Mouse (Mus musculus) midbrain, embryonic 13.5 days (tissue): ENCODE results near the gene Leng8. TPM values are rescaled to one million over a fixed set of nuclear protein-coding genes. Genes with fewer than 3 reads are reported as not detected.
"Not testable (repeated sequence)": the region's sequence is repeated elsewhere in the genome, so short reads cannot be mapped to it uniquely, and the experiment has no call there.

Experiments
- ATAC-seq: fragments of 200-750 bp; cut with Nextera tagmentation; 2 replicates; pipeline ENCODE4 v1.8.0; 2017; ENCODE audit warnings: mild to moderate bottlenecking, moderate TSS enrichment, moderate library complexity
- H3K27ac ChIP-seq: fragments of 300-500 bp; sonication (generic); 2 replicates; pipeline ENCODE4 v1.5.1; 2015; ENCODE audit warnings: inconsistent platforms, mild to moderate bottlenecking, moderate library complexity
- H3K27me3 ChIP-seq: fragments of 300-500 bp; sonication (generic); 2 replicates; pipeline ENCODE4 v1.6.1; 2015; ENCODE audit warnings: mild to moderate bottlenecking, inconsistent platforms
- H3K36me3 ChIP-seq: fragments of 300-500 bp; sonication (generic); 2 replicates; pipeline ENCODE4 v1.6.1; 2015; ENCODE audit warnings: mild to moderate bottlenecking, inconsistent platforms
- H3K4me1 ChIP-seq: fragments of 300-500 bp; sonication (generic); replicated peaks from 2 replicates; pipeline ENCODE4 v1.6.1; 2015; ENCODE audit warnings: inconsistent platforms
- H3K4me2 ChIP-seq: fragments of 300-500 bp; sonication (generic); replicated peaks from 2 replicates; pipeline ENCODE4 v1.6.1; 2015; ENCODE audit warnings: moderate library complexity, mild to moderate bottlenecking, inconsistent platforms
- H3K4me3 ChIP-seq: fragments of 300-500 bp; sonication (generic); replicated peaks from 2 replicates; pipeline ENCODE4 v1.5.1; 2015; ENCODE audit warnings: mild to moderate bottlenecking, inconsistent platforms
- H3K9ac ChIP-seq: fragments of 300-500 bp; sonication (generic); replicated peaks from 2 replicates; pipeline ENCODE4 v1.6.1; 2015; ENCODE audit warnings: mild to moderate bottlenecking, inconsistent platforms
- H3K9me3 ChIP-seq: fragments of 300-500 bp; sonication (generic); 2 replicates; pipeline ENCODE4 v1.6.1; 2016; ENCODE audit warnings: mild to moderate bottlenecking, inconsistent platforms
- WGBS: fragments of 180-500 bp; shearing (Covaris S2); methylation state at CpG from one replicate; pipeline ENCODE4 v1.1.7; 2015; 5-methylcytosine and 5-hydroxymethylcytosine counted together
- polyA plus RNA-seq: library from polyadenylated mRNA; unstranded; fragments of >200 nt; fragmentation: Nextera tagmentation; extraction: Ambion mirVana; gene quantifications from 2 replicates; pipeline ENCODE4 v1.2.1, GENCODE M21; 2015

Gene Leng8
- polyA plus RNA-seq, 1 experiment from 2014 or later: 97.1 TPM

DNA sequence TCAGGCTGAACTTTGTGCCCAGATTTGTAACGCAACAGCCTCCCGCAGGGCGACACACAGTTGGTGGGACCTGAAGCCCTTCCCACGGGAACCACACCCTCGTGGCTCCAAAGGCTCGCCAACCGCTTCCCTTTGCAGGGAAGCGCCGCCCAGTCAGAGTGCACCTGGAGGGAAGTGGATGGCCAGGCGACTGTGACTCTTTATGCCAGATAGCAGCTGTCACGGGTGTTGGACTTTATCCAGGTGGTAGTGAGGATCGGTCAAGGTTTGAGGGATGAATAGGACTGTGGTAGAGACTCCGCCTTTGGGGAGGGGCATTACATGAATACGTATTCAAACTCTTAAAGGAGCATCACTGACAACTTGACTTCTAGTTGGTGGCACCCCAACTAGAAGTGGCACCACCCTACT, 14.0 kb downstream of the Leng8 start:
- Histone ChIP-seq H3K9ac (0 out of 2 replicates have a peak overlapping the region, but pooled peaks have one; percentile 26), H3K9me3 (no peaks in the 10 kb centered on the region), H3K4me1 (peaks cover 31% of the 10 kb centered on the region), H3K4me3 (peak overlapping the region; percentile 63), H3K27me3 (peaks cover 35% of the 10 kb centered on the region), H3K27ac (no peak overlapping the region), H3K36me3 (peaks cover 24% of the 10 kb centered on the region), H3K4me2 (peak overlapping the region; percentile 80)
- ATAC-seq: 0 out of 2 replicates have a peak, but pooled peaks have one; percentile 12
- 6% methylated on average over 14 of the region's 14 CpGs for WGBS

- H3K9ac ChIP-seq: no peak overlapping the region
- no peak for ATAC-seq
- 12% methylated on average over 22 of the region's 22 CpGs for WGBS
Observed at GRCm38 (mm10) chr7:4151241-4151640, 14.4 kb downstream of the Leng8 start.

DNA sequence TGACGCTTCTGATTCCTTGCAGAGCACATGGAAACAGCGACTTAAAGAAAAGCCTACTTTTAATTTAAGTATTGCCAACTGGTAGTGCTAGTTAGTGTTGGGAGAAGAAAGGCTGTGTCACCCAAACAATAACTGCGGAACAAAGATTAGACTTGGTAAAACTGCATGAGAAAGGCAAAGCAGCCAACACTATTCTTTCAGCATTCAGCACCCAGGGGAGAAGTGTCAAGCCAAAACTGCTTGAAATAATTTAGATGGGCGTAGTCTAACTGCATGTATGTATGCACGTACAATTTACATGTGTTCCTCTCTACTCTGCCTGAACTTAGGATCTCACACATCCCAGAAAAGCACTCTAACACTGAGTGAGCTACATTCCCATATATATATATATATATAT, 17.5 kb downstream of the Leng8 start:
- Histone ChIP-seq H3K4me3 (no peak overlapping the region), H3K4me1 (peaks cover 19% of the 10 kb centered on the region), H3K36me3 (no peaks in the 10 kb centered on the region), H3K4me2 (no peak overlapping the region), H3K27ac (no peak overlapping the region), H3K9ac (no peak overlapping the region), H3K9me3 (no peaks in the 10 kb centered on the region), H3K27me3 (peaks cover 35% of the 10 kb centered on the region)
- no peak for ATAC-seq
- 70% methylated on average over 5 of the region's 5 CpGs for WGBS

More at GRCm38 (mm10) chr7:4151241-4151640, 14.4 kb downstream of the Leng8 start:
- peak overlapping the region; percentile 80 for H3K4me2 ChIP-seq
- peaks cover 20% of the 10 kb centered on the region for H3K36me3 ChIP-seq
- peaks cover 31% of the 10 kb centered on the region for H3K4me1 ChIP-seq
- H3K4me3 ChIP-seq: peak overlapping the region; percentile 63
- H3K27me3 ChIP-seq: peaks cover 35% of the 10 kb centered on the region
- H3K27ac ChIP-seq: no peak overlapping the region
- no peaks in the 10 kb centered on the region for H3K9me3 ChIP-seq

DNA sequence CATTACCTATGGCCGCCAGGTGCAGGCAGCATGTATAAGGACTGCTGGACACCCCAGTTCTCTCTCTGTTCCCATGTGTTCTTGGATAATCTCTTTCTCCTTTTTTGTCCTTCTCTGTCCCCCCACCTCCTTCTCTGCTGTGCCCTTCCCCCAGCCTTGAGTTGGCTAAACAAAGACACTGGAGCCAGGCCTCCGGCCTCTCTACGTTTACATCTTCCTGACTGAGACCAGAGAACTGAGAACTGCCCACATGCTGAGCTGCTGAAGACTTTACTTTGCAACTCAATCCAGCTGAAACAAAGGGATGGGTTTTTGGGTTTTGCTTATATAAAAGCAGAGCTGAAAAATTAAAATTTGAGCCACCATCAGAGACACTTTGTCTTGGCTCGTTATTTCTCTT, 18.1 kb downstream of the Leng8 start:
- Histone ChIP-seq H3K36me3 (no peaks in the 10 kb centered on the region), H3K9me3 (no peaks in the 10 kb centered on the region), H3K4me1 (peaks cover 16% of the 10 kb centered on the region), H3K27me3 (peaks cover 35% of the 10 kb centered on the region), H3K4me3 (no peak overlapping the region), H3K9ac (no peak overlapping the region), H3K27ac (no peak overlapping the region), H3K4me2 (no peak overlapping the region)
- ATAC-seq: no peak
- WGBS: 22% methylated on average over 4 of the region's 4 CpGs

GRCm38 (mm10) chr7:4161596-4161995, 24.8 kb downstream of the Leng8 start:
- not testable (repeated sequence) for H3K4me3 ChIP-seq, H3K9me3 ChIP-seq, H3K9ac ChIP-seq, H3K36me3 ChIP-seq, H3K27me3 ChIP-seq, H3K4me2 ChIP-seq, ATAC-seq, H3K27ac ChIP-seq
- peaks cover 19% of the 10 kb centered on the region for H3K4me1 ChIP-seq
- WGBS: 93% methylated on average over 4 of the region's 4 CpGs

DNA sequence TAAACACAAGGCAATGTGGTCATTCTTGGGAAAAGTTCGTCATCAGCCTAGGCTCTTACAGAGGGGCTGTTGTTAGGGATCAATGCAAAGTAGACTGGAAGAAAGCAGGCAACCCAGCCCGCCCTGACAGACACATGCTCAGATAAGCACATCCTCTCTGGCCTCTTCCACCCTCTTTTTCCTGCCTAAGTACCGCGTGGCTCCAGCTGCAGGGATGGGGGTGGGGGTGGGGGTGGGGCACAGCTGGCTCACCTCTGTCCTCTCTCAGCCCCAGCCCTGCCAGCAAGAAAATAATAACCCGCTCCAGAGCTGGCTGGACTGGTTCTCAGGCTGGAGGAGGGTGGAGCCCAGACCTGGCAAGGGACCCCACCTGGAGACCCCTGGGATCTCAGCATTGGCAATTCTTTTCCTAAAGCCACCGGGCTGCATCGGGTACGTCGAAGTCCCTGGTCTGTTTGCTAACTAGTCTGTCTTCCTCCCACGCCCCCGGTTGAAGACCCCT, 26.8 kb downstream of the Leng8 start:
- Histone ChIP-seq H3K36me3 (no peaks in the 10 kb centered on the region), H3K4me3 (peak overlapping the region; percentile 26), H3K9me3 (no peaks in the 10 kb centered on the region), H3K4me2 (peak overlapping the region; percentile 47), H3K27me3 (no peaks in the 10 kb centered on the region), H3K4me1 (peaks cover 19% of the 10 kb centered on the region), H3K9ac (0 out of 2 replicates have a peak overlapping the region, but pooled peaks have one; percentile 39), H3K27ac (no peak overlapping the region)
- peak; percentile 74 for ATAC-seq
- 3% methylated on average over 11 of the region's 11 CpGs for WGBS

GRCm38 (mm10) chr7:4164090-4164910, 27.5 kb downstream of the Leng8 start, which contains the start of gene Cdc42ep5:
TSS of gene Cdc42ep5 (minus strand) at chr7:4164860.
- H3K4me2 ChIP-seq: peak within 1 kb of the TSS; percentile 47
- H3K36me3 ChIP-seq: no peaks in the 10 kb centered on the region
- peak within 1 kb of the TSS; percentile 39; the same call in 1 of the 2 replicates for H3K9ac ChIP-seq
- H3K4me3 ChIP-seq: peak within 1 kb of the TSS; percentile 26
- no peaks in the 10 kb centered on the region for H3K9me3 ChIP-seq
- H3K27me3 ChIP-seq: no peaks in the 10 kb centered on the region
- H3K4me1 ChIP-seq: peaks cover 19% of the 10 kb centered on the region
- 1% methylated on average over 19 of the region's 20 CpGs for WGBS
- peak; percentile 79 for ATAC-seq
- H3K27ac ChIP-seq: no peak within 1 kb of the TSS

DNA sequence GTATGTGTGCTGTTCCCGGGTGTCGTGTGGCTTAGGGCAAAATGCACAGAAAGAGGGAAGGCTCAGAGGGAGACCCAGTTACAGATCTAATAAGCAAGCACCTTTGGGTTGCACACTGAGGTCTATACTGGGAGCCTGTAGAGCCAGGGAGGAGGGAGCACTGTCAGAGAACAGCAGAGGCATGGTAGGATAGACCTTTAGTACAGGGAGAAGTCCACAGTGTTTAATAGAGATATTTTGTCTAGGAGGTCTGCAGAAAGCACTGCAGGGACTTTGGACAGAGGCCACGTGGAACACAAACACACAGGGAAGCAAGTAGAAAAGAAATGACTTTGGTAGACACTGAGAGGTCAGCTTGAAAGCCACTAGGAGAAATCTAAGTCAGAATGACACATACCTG, 28.4 kb downstream of the Leng8 start:
- H3K4me2 ChIP-seq: peak overlapping the region; percentile 17; the same call in 1 of the 2 replicates
- WGBS: 28% methylated on average over 3 of the region's 3 CpGs
- no peak overlapping the region for H3K27ac ChIP-seq
- no peaks in the 10 kb centered on the region for H3K9me3 ChIP-seq
- no peak overlapping the region for H3K9ac ChIP-seq
- no peaks in the 10 kb centered on the region for H3K27me3 ChIP-seq
- no peak overlapping the region for H3K4me3 ChIP-seq
- H3K36me3 ChIP-seq: no peaks in the 10 kb centered on the region
- peaks cover 19% of the 10 kb centered on the region for H3K4me1 ChIP-seq
- 0 out of 2 replicates have a peak, but pooled peaks have one; percentile 13 for ATAC-seq

DNA sequence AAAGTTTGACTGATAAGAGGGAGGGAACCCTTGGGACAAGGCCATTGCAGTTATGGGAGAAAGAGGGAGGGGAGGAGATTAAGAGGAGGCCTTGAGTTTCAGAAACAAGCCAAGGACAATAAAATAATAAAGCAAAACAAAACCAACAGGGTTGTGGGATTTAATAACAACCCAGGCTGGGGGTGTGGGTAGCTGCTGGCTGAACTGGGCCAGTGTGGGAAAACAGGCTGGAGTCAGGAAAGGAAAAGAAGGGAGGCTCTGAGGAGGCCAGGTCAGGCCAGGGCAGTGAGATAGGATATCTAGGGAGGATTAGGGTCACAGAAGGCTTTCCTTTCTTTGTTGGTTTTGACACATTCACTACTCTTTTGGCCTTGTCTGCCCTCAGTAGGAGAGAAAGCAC, 30.3 kb downstream of the Leng8 start:
- peaks cover 19% of the 10 kb centered on the region for H3K4me1 ChIP-seq
- H3K27me3 ChIP-seq: no peaks in the 10 kb centered on the region
- no peaks in the 10 kb centered on the region for H3K36me3 ChIP-seq
- no peaks in the 10 kb centered on the region for H3K9me3 ChIP-seq
- H3K27ac ChIP-seq: no peak overlapping the region
- ATAC-seq: no peak
- no peak overlapping the region for H3K4me2 ChIP-seq
- H3K4me3 ChIP-seq: no peak overlapping the region
- no peak overlapping the region for H3K9ac ChIP-seq

DNA sequence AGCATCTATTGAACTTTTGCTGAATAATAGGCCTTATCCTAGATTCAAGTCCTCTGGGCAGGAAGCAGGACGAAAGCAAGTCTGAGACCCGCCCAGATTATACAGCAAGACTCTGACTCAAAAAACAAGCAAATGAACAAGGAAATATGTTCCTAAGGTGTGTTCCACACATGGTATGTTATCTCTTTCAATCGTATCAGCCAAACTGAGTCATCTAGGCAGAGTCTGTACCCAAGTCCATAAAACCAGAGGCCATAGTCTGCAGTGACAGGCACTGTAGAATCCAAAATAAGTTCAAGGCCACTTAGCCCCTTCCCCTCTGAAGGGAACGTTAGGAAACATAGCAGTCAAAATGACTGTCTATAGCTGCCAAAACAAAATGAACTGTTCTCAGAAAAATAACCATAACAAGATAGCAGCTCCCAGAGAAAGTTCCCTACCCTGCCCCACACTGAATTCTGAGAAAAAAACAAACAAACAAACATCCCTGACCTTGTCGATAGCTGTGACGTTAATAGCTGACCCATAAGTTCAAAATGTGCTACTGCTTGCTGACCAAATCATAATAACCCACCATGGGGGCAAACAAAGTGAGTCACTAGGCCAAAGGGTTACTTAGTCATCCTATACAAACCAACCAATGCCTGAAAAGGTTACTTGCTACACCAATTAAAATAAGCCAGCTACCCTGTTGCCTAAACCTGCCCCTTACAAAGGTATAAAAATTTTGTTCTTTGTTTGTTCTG, 33.5 kb downstream of the Leng8 start:
- 83% methylated on average over 6 of the region's 6 CpGs for WGBS
- H3K4me3 ChIP-seq: no peak overlapping the region
- H3K9ac ChIP-seq: no peak overlapping the region
- H3K9me3 ChIP-seq: no peaks in the 10 kb centered on the region
- ATAC-seq: no peak
- no peak overlapping the region for H3K27ac ChIP-seq
- H3K4me2 ChIP-seq: no peak overlapping the region
- no peaks in the 10 kb centered on the region for H3K27me3 ChIP-seq
- no peaks in the 10 kb centered on the region for H3K4me1 ChIP-seq
- H3K36me3 ChIP-seq: no peaks in the 10 kb centered on the region

DNA sequence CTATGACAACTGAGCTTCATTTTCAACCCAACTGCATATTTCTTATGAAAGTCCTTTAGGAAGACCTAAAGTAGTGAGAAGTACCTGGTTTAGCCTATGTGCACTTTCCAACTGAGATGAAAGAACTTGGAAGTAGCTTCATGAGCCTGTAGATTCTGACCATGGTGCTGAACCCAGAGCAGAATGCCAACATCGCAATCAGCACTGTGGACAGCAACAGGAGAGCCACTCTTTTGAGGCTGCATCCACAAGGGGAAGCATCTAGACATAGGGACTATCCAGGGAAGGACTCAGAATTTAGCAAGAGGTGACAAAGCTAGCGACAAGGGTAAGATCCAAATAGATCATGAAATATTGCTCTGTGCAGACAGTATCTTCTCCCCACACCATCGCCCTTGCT, 41.6 kb downstream of the Leng8 start:
- H3K9ac ChIP-seq: no peak overlapping the region
- no peak for ATAC-seq
- no peaks in the 10 kb centered on the region for H3K36me3 ChIP-seq
- H3K27me3 ChIP-seq: no peaks in the 10 kb centered on the region
- no peak overlapping the region for H3K4me2 ChIP-seq
- H3K4me3 ChIP-seq: no peak overlapping the region
- no peaks in the 10 kb centered on the region for H3K9me3 ChIP-seq
- no peaks in the 10 kb centered on the region for H3K4me1 ChIP-seq
- no peak overlapping the region for H3K27ac ChIP-seq
- WGBS: 43% methylated on average over 3 of the region's 3 CpGs
